Mouse (Mus musculus): Measurements from ENCODE around the gene Tox2. TPM values are rescaled to one million over a fixed set of nuclear protein-coding genes. Genes with fewer than 3 reads are reported as not detected.

Gene Tox2
- polyA plus RNA-seq, 1 experiment from 2014 or later, result 0.36 TPM

GRCm38 (mm10) chr2:163190004-163190441 lies 12.9 kb upstream of the Tox2 start:
- H3K4me1 ChIP-seq (replicated peaks), result no peaks in the 10 kb centered on the region
- no peak overlapping the region for H3K27ac ChIP-seq
- H3K9ac ChIP-seq, result no peak overlapping the region
- H3K4me2 ChIP-seq, result no peak overlapping the region
- DNase-seq (no peak), ATAC-seq (ENCODE audit: low read depth) (no peak)
- no peaks in the 10 kb centered on the region for H3K9me3 ChIP-seq (replicated peaks)
- WGBS (ENCODE audit: insufficient replicate concordance), result 25% methylated on average over 3 of the region's 3 CpGs
- H3K4me3 ChIP-seq (replicated peaks), result no peak overlapping the region
- no peaks in the 10 kb centered on the region for H3K36me3 ChIP-seq
- H3K27me3 ChIP-seq, result peaks cover 10% of the 10 kb centered on the region; the same call in 1 of the 2 replicates

DNA sequence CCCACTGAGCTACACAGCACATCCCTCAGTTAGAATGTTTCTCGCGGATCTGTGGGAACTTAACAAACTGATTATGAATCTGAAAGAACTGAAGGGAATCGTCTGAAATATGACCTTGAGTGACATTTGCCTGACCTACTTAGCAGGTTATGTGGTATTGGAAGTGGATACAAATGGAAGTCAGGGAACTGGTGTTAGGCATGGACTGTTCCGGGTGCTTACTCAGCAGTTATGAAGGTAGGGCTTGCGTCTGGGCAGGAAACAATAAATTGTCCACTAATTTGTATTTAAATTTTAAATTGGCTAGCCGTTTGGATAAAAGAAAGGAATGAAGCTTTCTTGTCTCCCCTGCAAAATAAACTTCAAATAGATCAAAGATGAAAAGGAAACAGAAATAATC lies 10.4 kb upstream of the Tox2 start:
- Histone ChIP-seq H3K36me3 (no peaks in the 10 kb centered on the region), H3K9ac (no peak overlapping the region), H3K4me2 (no peak overlapping the region), H3K4me1 (replicated peaks) (no peaks in the 10 kb centered on the region), H3K27me3 (peaks cover 13% of the 10 kb centered on the region; the same call in 1 of the 2 replicates), H3K4me3 (replicated peaks) (no peak overlapping the region), H3K27ac (no peak overlapping the region), H3K9me3 (replicated peaks) (no peaks in the 10 kb centered on the region)
- ATAC-seq (ENCODE audit: low read depth) (no peak), DNase-seq (no peak)
- WGBS (ENCODE audit: insufficient replicate concordance), result 65% methylated on average over 6 of the region's 6 CpGs

- no peaks in the 10 kb centered on the region for H3K4me1 ChIP-seq (replicated peaks)
- H3K27ac ChIP-seq, result no peak overlapping the region
- H3K4me3 ChIP-seq (replicated peaks), result no peak overlapping the region
- H3K9me3 ChIP-seq (replicated peaks), result no peaks in the 10 kb centered on the region
- H3K36me3 ChIP-seq, result no peaks in the 10 kb centered on the region
- ATAC-seq (ENCODE audit: low read depth), result no peak
- WGBS (ENCODE audit: insufficient replicate concordance), result 62% methylated on average over 2 of the region's 2 CpGs
- DNase-seq, result no peak
- H3K27me3 ChIP-seq, result peaks cover 18% of the 10 kb centered on the region
- H3K9ac ChIP-seq, result no peak overlapping the region
- H3K4me2 ChIP-seq, result no peak overlapping the region
These were observed 8.9 kb upstream of the Tox2 start for GRCm38 (mm10) chr2:163194015-163194414.

GRCm38 (mm10) chr2:163194543-163194942 lies 8.4 kb upstream of the Tox2 start:
- peaks cover 18% of the 10 kb centered on the region for H3K27me3 ChIP-seq
- no peaks in the 10 kb centered on the region for H3K4me1 ChIP-seq (replicated peaks)
- no peak overlapping the region for H3K4me2 ChIP-seq
- WGBS (ENCODE audit: insufficient replicate concordance), result 61% methylated on average over 5 of the region's 5 CpGs
- H3K27ac ChIP-seq, result no peak overlapping the region
- no peak overlapping the region for H3K4me3 ChIP-seq (replicated peaks)
- no peak overlapping the region for H3K9ac ChIP-seq
- ATAC-seq (ENCODE audit: low read depth) (no peak), DNase-seq (no peak)
- H3K36me3 ChIP-seq, result no peaks in the 10 kb centered on the region
- no peaks in the 10 kb centered on the region for H3K9me3 ChIP-seq (replicated peaks)

- Histone ChIP-seq H3K9me3 (replicated peaks) (no peaks in the 10 kb centered on the region), H3K27me3 (peaks cover 18% of the 10 kb centered on the region), H3K9ac (no peak overlapping the region), H3K27ac (no peak overlapping the region), H3K4me1 (replicated peaks) (no peaks in the 10 kb centered on the region; the same call in 1 of the 2 replicates), H3K4me2 (no peak overlapping the region), H3K36me3 (no peaks in the 10 kb centered on the region), H3K4me3 (replicated peaks) (no peak overlapping the region)
- ATAC-seq (ENCODE audit: low read depth) (no peak), DNase-seq (no peak)
- WGBS (ENCODE audit: insufficient replicate concordance), result 62% methylated on average over 6 of the region's 6 CpGs
These were observed 7.7 kb upstream of the Tox2 start for GRCm38 (mm10) chr2:163195106-163195833.

DNA sequence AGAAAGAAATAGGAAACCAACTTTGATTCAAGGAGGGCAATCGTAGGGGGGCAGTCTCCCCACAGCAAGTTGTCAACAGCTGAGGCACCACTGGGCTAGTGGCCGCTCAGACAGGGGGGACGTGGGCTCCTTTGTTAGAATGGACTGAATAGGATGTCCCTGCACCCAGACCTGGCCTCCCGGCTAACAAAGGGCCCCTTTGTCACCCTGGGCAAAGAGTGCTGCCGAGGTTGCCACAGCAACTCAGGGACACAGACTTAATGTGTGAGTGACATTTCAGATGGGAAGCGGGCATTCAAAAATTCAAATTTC lies 7.1 kb upstream of the Tox2 start:
- Histone ChIP-seq H3K27me3 (peaks cover 18% of the 10 kb centered on the region), H3K9me3 (replicated peaks) (no peaks in the 10 kb centered on the region), H3K36me3 (no peaks in the 10 kb centered on the region), H3K4me2 (no peak overlapping the region), H3K27ac (no peak overlapping the region), H3K9ac (no peak overlapping the region), H3K4me1 (replicated peaks) (no peaks in the 10 kb centered on the region; the same call in 1 of the 2 replicates), H3K4me3 (replicated peaks) (no peak overlapping the region)
- DNase-seq, result no peak
- WGBS (ENCODE audit: insufficient replicate concordance), result 45% methylated on average over 6 of the region's 6 CpGs
- no peak for ATAC-seq (ENCODE audit: low read depth)

DNA sequence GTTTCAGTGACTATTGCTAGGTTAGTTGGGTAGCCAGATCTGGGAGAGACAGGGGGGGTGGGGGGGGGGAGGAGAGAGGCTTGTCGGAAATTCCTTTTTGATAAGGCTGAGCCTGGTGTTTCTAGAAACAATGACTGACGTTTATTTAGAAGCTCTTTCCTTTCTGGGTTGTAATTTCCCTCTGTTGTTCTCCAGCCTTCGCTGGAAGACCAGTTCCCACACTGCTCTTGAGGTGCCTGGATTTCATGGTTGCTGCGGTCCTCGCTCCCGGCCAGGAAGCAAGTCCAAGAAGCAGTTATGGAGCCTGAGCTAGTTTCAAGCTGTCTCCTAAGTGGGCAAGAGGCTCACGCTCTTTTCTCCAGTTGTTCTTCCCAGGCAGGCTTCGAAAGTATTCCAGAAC lies 1.0 kb upstream of the Tox2 start:
- ATAC-seq (ENCODE audit: low read depth) (no peak), DNase-seq (no peak)
- H3K4me2 ChIP-seq, result peak overlapping the region; percentile 72; the same call in 1 of the 2 replicates
- no peak overlapping the region for H3K9ac ChIP-seq
- H3K9me3 ChIP-seq (replicated peaks), result no peaks in the 10 kb centered on the region
- H3K27ac ChIP-seq, result 0 out of 2 replicates have a peak overlapping the region, but pooled peaks have one; percentile 41
- H3K4me1 ChIP-seq (replicated peaks), result peaks cover 21% of the 10 kb centered on the region
- 15% methylated on average over 8 of the region's 8 CpGs for WGBS (ENCODE audit: insufficient replicate concordance)
- H3K4me3 ChIP-seq (replicated peaks), result no peak overlapping the region
- H3K27me3 ChIP-seq, result peaks cover 68% of the 10 kb centered on the region
- H3K36me3 ChIP-seq, result no peaks in the 10 kb centered on the region

- Histone ChIP-seq H3K4me2 (peak overlapping the region; percentile 72), H3K9ac (no peak overlapping the region)
- ATAC-seq (ENCODE audit: low read depth), result no peak; the same call in 1 of the 2 replicates
These were observed 407 bp upstream of the Tox2 start for GRCm38 (mm10) chr2:163202553-163202883.

DNA sequence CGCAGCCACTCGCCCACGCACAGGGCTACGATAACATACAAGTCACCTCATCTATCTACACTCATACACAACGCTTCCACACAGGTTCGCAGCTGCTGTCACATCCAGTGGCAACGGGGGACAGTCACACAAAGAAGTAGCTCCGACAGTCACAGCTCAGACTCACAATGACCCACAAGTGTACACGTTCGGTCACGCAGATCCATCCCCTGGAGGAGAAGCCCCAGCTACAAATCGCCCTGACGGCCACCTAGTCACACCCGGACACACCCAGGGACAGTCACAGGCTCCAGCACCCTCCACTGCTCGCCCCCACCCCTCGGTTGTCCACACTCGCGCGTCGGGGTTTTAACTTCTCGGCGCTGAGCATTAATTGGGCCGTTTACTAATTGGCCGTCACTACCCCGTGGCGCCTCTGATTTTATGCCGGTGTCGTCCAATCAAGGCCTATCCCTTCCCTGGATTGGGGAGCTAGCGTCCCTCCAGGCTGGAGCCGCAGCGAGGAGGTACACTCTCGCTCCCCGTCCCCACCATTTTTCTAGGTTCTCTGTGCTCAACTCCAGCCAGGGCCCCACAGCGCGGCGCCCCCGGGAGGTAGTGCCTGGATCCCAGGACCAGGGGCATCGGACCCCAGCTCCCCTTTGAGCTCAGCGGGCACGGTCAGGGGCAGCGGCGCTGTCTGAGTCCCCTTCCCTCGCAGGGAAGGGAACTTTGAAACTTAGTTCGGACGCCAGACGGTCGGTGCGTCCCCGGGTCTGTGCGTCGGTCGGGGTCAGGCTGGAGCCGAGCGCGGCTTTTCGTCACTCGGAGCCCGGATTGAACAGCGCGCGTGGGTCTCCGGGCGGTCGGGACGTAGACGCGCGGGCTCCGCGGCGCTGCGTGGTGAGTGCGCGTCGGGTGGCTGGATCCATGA lies 966 bp downstream of the Tox2 start:
- no peaks in the 10 kb centered on the region for H3K9me3 ChIP-seq (replicated peaks)
- no peak for ATAC-seq (ENCODE audit: low read depth)
- H3K27me3 ChIP-seq, result peaks cover 64% of the 10 kb centered on the region
- H3K36me3 ChIP-seq, result no peaks in the 10 kb centered on the region
- DNase-seq, result no peak
- WGBS (ENCODE audit: insufficient replicate concordance), result 2% methylated on average over 75 of the region's 75 CpGs
- H3K4me3 ChIP-seq (replicated peaks), result peak overlapping the region; percentile 54
- H3K9ac ChIP-seq, result no peak overlapping the region
- H3K4me1 ChIP-seq (replicated peaks), result peaks cover 21% of the 10 kb centered on the region
- peak overlapping the region; percentile 72 for H3K4me2 ChIP-seq
- H3K27ac ChIP-seq, result no peak overlapping the region

More at GRCm38 (mm10) chr2:163202553-163202883, 407 bp upstream of the Tox2 start:
- 5% methylated on average over 4 of the region's 4 CpGs for WGBS (ENCODE audit: insufficient replicate concordance)
- Histone ChIP-seq H3K27me3 (peaks cover 66% of the 10 kb centered on the region), H3K4me1 (replicated peaks) (peaks cover 21% of the 10 kb centered on the region), H3K9me3 (replicated peaks) (no peaks in the 10 kb centered on the region), H3K4me3 (replicated peaks) (peak overlapping the region; percentile 54), H3K27ac (0 out of 2 replicates have a peak overlapping the region, but pooled peaks have one; percentile 41), H3K36me3 (no peaks in the 10 kb centered on the region)
- no peak for DNase-seq

GRCm38 (mm10) chr2:163204548-163205261 lies 1.8 kb downstream of the Tox2 start:
- Histone ChIP-seq H3K36me3 (no peaks in the 10 kb centered on the region), H3K27me3 (peaks cover 64% of the 10 kb centered on the region), H3K9ac (no peak overlapping the region), H3K4me3 (replicated peaks) (peak overlapping the region; percentile 54), H3K27ac (no peak overlapping the region), H3K4me2 (peak overlapping the region; percentile 72), H3K4me1 (replicated peaks) (peaks cover 21% of the 10 kb centered on the region), H3K9me3 (replicated peaks) (no peaks in the 10 kb centered on the region)
- WGBS (ENCODE audit: insufficient replicate concordance), result 4% methylated on average over 44 of the region's 45 CpGs
- ATAC-seq (ENCODE audit: low read depth), result no peak
- DNase-seq, result no peak

GRCm38 (mm10) chr2:163205262-163205647 lies 2.3 kb downstream of the Tox2 start:
- H3K4me3 ChIP-seq (replicated peaks), result no peak overlapping the region
- ATAC-seq (ENCODE audit: low read depth) (no peak), DNase-seq (no peak)
- H3K27me3 ChIP-seq, result peaks cover 64% of the 10 kb centered on the region
- H3K36me3 ChIP-seq, result no peaks in the 10 kb centered on the region
- H3K4me1 ChIP-seq (replicated peaks), result peaks cover 21% of the 10 kb centered on the region
- H3K9ac ChIP-seq, result no peak overlapping the region
- H3K9me3 ChIP-seq (replicated peaks), result no peaks in the 10 kb centered on the region
- no peak overlapping the region for H3K27ac ChIP-seq
- H3K4me2 ChIP-seq, result no peak overlapping the region
- WGBS (ENCODE audit: insufficient replicate concordance), result 10% methylated on average over 6 of the region's 6 CpGs

Data from liver, embryonic 13.5 days (tissue).